Mouse (Mus musculus) intestine, embryonic 15.5 days (tissue): ENCODE measurements around the gene Sox5. TPM values are rescaled to one million over a fixed set of nuclear protein-coding genes. Genes with fewer than 3 reads are reported as not detected.

Source experiments
- ATAC-seq: fragments of 200-750 bp; cut with Nextera tagmentation; 2 replicates; pipeline ENCODE4 v1.8.0; 2017; ENCODE audit warnings: moderate TSS enrichment, moderate library complexity
- H3K27ac ChIP-seq: fragments of 300-500 bp; sonication (generic); 2 replicates; pipeline ENCODE4 v1.5.1; 2015; ENCODE audit warnings: mild to moderate bottlenecking, inconsistent platforms
- H3K27me3 ChIP-seq: fragments of 300-500 bp; sonication (generic); replicated peaks from 2 replicates; pipeline ENCODE4 v1.6.1; 2015; ENCODE audit warnings: inconsistent platforms
- H3K36me3 ChIP-seq: fragments of 300-500 bp; sonication (generic); 2 replicates; pipeline ENCODE4 v1.6.1; 2015; ENCODE audit warnings: inconsistent platforms
- H3K4me1 ChIP-seq: fragments of 300-500 bp; sonication (generic); replicated peaks from 2 replicates; pipeline ENCODE4 v1.6.1; 2015; ENCODE audit warnings: inconsistent platforms
- H3K4me2 ChIP-seq: fragments of 300-500 bp; sonication (generic); replicated peaks from 2 replicates; pipeline ENCODE4 v1.6.1; 2015; ENCODE audit warnings: mild to moderate bottlenecking, inconsistent platforms
- H3K4me3 ChIP-seq: fragments of 300-500 bp; sonication (generic); replicated peaks from 2 replicates; pipeline ENCODE4 v1.5.1; 2015; ENCODE audit warnings: inconsistent platforms
- H3K9ac ChIP-seq: fragments of 300-500 bp; sonication (generic); 2 replicates; pipeline ENCODE4 v1.6.1; 2015; ENCODE audit warnings: inconsistent platforms
- H3K9me3 ChIP-seq: fragments of 300-500 bp; sonication (generic); 2 replicates; pipeline ENCODE4 v1.6.1; 2016; ENCODE audit warnings: inconsistent platforms
- WGBS: fragments of 180-500 bp; shearing (Covaris S2); methylation state at CpG from one replicate; pipeline ENCODE4 v1.1.7; 2015; 5-methylcytosine and 5-hydroxymethylcytosine counted together
- polyA plus RNA-seq: library from polyadenylated mRNA; unstranded; fragments of >200 nt; fragmentation: Nextera tagmentation; extraction: Ambion mirVana; gene quantifications from 2 replicates; pipeline ENCODE4 v1.2.1, GENCODE M21; 2015

The Sox5 gene
- polyA plus RNA-seq, 1 experiment from 2014 or later: 12.9 TPM

DNA sequence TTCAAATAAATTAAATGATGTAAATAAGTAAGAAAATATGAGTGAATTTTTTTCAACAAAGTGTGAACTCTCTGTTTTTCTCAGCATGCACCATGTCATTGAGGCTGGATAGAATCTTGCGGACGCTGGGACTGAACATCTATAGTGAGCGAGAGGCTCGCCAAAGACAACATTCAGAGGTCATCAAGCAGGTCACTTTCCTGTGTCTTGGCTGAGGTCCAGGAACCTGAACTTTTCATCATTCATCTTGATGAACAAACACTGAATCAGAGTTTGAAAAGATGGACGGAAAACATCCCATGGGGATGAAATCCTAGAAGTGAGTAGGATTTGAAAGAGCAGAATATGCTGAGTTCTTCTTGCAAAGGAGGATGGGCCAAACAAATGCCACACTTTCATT, 729.3 kb downstream of the Sox5 start:
- Histone ChIP-seq H3K4me1 (0 out of 2 replicates have a peak, but pooled peaks cover 3% of the 10 kb centered on the region), H3K36me3 (no peaks in the 10 kb centered on the region), H3K4me2 (no peak overlapping the region), H3K27me3 (no peaks in the 10 kb centered on the region), H3K4me3 (no peak overlapping the region), H3K9me3 (no peaks in the 10 kb centered on the region), H3K27ac (no peak overlapping the region), H3K9ac (no peak overlapping the region)
- 57% methylated on average over 5 of the region's 5 CpGs for WGBS
- ATAC-seq: no peak

DNA sequence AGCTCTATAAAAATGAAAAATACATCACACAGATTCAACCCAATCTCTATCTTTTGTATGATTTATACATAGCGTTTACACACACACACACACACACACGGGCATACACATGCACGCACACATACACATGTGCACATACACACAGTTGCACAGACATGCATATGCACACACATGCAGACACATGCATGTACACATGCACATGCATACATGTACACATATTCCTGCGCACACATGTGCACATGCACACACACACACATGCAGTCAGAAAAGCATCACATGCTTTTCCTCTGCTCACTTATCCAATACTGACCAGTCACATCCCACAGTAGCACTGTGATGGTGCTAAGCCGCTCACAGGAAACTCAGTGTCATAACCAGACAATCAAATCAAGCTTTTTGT, 730.5 kb downstream of the Sox5 start:
- H3K4me2 ChIP-seq: no peak overlapping the region
- no peak overlapping the region for H3K27ac ChIP-seq
- H3K4me3 ChIP-seq: no peak overlapping the region
- H3K4me1 ChIP-seq: no peaks in the 10 kb centered on the region
- ATAC-seq: no peak
- 92% methylated on average over 5 of the region's 5 CpGs for WGBS
- H3K27me3 ChIP-seq: no peaks in the 10 kb centered on the region
- H3K9ac ChIP-seq: no peak overlapping the region
- no peaks in the 10 kb centered on the region for H3K9me3 ChIP-seq
- H3K36me3 ChIP-seq: no peaks in the 10 kb centered on the region

DNA sequence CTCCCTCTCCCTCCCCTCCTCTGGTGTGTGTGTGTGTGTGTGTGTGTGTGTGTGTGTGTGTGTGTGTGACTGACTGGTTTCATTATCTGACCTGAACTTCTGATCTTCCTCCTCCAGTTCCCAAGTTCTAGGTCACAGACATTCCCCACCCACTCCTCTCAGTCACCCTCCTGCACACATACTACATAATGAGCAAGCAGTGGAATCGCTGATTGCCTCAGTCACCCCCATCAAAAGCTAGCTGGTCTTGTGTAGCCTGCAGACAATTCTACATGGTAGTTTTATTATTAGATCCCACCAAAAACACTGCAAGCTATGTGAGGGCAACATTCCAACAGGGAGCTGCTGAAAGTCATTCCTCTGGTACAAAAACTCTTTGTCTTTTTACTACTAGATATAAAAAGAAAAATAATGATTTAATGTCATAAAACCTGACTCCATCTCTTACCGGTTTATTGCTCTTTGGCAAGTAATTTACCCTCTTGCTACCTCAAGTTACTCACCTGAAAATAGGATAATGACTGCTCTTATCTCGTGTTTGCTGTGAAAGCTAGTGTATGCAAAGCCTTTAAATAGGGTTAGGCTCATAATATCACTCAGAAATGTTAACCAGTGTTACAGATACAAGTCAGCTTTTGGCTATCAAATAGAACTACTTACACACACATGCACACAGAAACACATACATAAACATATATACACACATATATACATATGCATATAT, 733.4 kb downstream of the Sox5 start:
- ATAC-seq: peak; percentile 75
- no peaks in the 10 kb centered on the region for H3K4me1 ChIP-seq

GRCm38 (mm10) chr6:144045503-144045902, 736.3 kb downstream of the Sox5 start:
- H3K27ac ChIP-seq: no peak overlapping the region
- H3K4me2 ChIP-seq: no peak overlapping the region
- 52% methylated on average over 9 of the region's 9 CpGs for WGBS
- no peaks in the 10 kb centered on the region for H3K27me3 ChIP-seq
- no peaks in the 10 kb centered on the region for H3K36me3 ChIP-seq
- no peak overlapping the region for H3K9ac ChIP-seq
- H3K4me3 ChIP-seq: no peak overlapping the region
- 0 out of 2 replicates have a peak, but pooled peaks cover 3% of the 10 kb centered on the region for H3K4me1 ChIP-seq
- H3K9me3 ChIP-seq: no peaks in the 10 kb centered on the region
- no peak for ATAC-seq

More for the DNA sequence above, 733.4 kb downstream of the Sox5 start:
- Histone ChIP-seq H3K9ac (no peak overlapping the region), H3K27me3 (no peaks in the 10 kb centered on the region), H3K27ac (no peak overlapping the region), H3K9me3 (no peaks in the 10 kb centered on the region), H3K36me3 (no peaks in the 10 kb centered on the region), H3K4me3 (no peak overlapping the region), H3K4me2 (no peak overlapping the region)
- WGBS: 59% methylated on average over 3 of the region's 3 CpGs

DNA sequence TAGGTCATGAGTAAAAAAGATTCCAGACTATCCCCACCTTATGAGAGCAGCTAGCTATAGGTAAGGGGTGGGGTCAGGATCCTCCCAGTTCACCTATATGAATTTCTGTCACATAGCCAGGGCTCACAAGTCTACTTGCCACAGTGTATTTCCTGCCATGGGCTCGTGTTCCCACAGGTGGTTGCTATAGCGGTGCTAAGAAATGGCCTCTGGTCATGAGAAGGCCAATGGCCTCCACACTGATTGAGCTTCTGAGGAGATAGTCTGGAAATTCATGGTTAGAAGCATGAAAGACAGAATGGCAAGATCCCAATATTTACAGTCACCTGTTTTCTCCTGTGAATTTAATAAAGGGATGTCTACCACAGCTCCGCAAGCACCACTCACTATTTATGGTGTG, 737.4 kb downstream of the Sox5 start:
- H3K36me3 ChIP-seq: no peaks in the 10 kb centered on the region
- H3K4me1 ChIP-seq: 0 out of 2 replicates have a peak, but pooled peaks cover 3% of the 10 kb centered on the region
- H3K27me3 ChIP-seq: no peaks in the 10 kb centered on the region
- H3K4me2 ChIP-seq: no peak overlapping the region
- no peak for ATAC-seq
- no peak overlapping the region for H3K27ac ChIP-seq
- WGBS: 85% methylated on average over 3 of the region's 3 CpGs
- H3K9ac ChIP-seq: no peak overlapping the region
- no peak overlapping the region for H3K4me3 ChIP-seq
- H3K9me3 ChIP-seq: no peaks in the 10 kb centered on the region

DNA sequence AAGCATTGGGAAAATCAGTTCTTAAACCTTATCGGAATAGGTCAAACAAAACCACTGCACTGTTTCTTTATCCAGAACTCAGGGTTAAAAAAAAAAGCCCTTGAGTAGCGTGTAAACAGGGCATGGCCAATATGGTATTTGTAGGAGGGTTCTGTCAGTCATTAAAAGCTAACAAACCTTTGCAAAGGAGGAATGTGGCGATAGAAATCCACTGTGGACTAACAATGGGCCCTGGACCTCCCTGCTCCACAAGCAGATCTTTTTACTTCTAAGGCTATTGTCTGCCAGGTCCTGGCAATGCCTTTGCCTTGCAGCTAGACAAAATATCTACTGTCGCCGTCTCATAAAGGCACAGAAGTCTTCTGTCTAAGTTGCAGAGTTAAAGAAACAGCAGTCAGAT, 738.8 kb downstream of the Sox5 start:
- 50% methylated on average over 5 of the region's 5 CpGs for WGBS
- Histone ChIP-seq H3K9ac (no peak overlapping the region), H3K9me3 (no peaks in the 10 kb centered on the region), H3K27me3 (no peaks in the 10 kb centered on the region), H3K27ac (no peak overlapping the region), H3K36me3 (no peaks in the 10 kb centered on the region), H3K4me2 (no peak overlapping the region), H3K4me1 (0 out of 2 replicates have a peak, but pooled peaks cover 3% of the 10 kb centered on the region), H3K4me3 (no peak overlapping the region)
- no peak for ATAC-seq

DNA sequence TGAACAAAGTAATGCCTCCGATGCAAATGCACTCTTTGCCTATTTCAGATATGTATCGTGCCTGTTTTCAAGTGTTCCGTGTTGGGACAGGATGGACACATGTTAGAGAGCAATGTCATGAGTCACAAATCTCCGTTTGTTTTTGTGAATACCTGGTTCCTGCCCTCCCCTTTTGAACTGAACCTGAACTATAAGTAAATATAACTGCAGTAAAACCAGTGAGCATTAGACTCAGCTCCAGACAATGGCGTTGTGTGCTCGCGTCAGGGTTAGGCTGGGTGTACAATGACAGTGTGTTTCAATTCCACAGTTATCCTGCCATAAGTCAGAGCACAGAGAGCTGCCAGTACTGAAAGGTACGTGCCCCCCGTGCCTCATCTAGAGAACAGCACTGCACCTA, 739.8 kb downstream of the Sox5 start:
- 0 out of 2 replicates have a peak overlapping the region, but pooled peaks have one; percentile 44 for H3K27ac ChIP-seq
- H3K4me2 ChIP-seq: no peak overlapping the region
- WGBS: 56% methylated on average over 9 of the region's 9 CpGs

GRCm38 (mm10) chr6:144041188-144041587, 740.6 kb downstream of the Sox5 start:
- Histone ChIP-seq H3K36me3 (no peaks in the 10 kb centered on the region), H3K4me1 (0 out of 2 replicates have a peak, but pooled peaks cover 3% of the 10 kb centered on the region), H3K4me2 (no peak overlapping the region), H3K9ac (no peak overlapping the region), H3K9me3 (no peaks in the 10 kb centered on the region), H3K4me3 (no peak overlapping the region), H3K27me3 (no peaks in the 10 kb centered on the region), H3K27ac (no peak overlapping the region)
- WGBS: 51% methylated on average over 5 of the region's 5 CpGs
- peak; percentile 70 for ATAC-seq

More for the DNA sequence above, 739.8 kb downstream of the Sox5 start:
- H3K9ac ChIP-seq: no peak overlapping the region
- peak; percentile 77 for ATAC-seq
- H3K4me1 ChIP-seq: 0 out of 2 replicates have a peak, but pooled peaks cover 3% of the 10 kb centered on the region
- H3K9me3 ChIP-seq: no peaks in the 10 kb centered on the region
- no peak overlapping the region for H3K4me3 ChIP-seq
- no peaks in the 10 kb centered on the region for H3K27me3 ChIP-seq
- H3K36me3 ChIP-seq: no peaks in the 10 kb centered on the region

- Histone ChIP-seq H3K9me3 (no peaks in the 10 kb centered on the region), H3K27ac (no peak overlapping the region), H3K4me1 (0 out of 2 replicates have a peak, but pooled peaks cover 3% of the 10 kb centered on the region), H3K36me3 (no peaks in the 10 kb centered on the region), H3K9ac (no peak overlapping the region), H3K4me2 (no peak overlapping the region), H3K4me3 (no peak overlapping the region), H3K27me3 (no peaks in the 10 kb centered on the region)
- 93% methylated on average over 7 of the region's 7 CpGs for whole genome bisulfite sequencing
- ATAC-seq: no peak
Measured at GRCm38 (mm10) chr6:144040349-144040748, 741.4 kb downstream of the Sox5 start.

DNA sequence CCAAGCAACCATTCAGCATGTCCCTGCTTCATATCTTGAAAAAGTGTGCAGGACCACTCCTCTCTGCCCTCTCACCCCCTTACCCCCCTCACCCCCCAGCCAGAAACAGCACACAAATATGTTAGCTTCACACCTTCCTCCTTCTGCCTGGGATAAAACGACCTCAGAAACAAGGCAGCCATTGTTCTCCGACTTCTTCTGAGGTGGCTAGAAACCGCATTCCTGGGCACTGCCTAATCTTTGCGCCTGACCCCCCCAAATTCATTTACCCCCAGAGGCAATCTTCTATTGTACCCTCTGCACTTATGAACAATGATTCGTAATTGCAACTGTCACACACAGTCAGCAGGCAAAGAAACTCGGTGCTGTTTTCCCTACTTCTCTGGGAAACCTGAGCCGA, 742.6 kb downstream of the Sox5 start:
- Histone ChIP-seq H3K27ac (no peak overlapping the region), H3K9me3 (no peaks in the 10 kb centered on the region), H3K36me3 (no peaks in the 10 kb centered on the region), H3K4me1 (0 out of 2 replicates have a peak, but pooled peaks cover 3% of the 10 kb centered on the region), H3K27me3 (no peaks in the 10 kb centered on the region), H3K4me3 (no peak overlapping the region), H3K4me2 (no peak overlapping the region), H3K9ac (no peak overlapping the region)
- WGBS: 46% methylated on average over 7 of the region's 7 CpGs
- ATAC-seq: no peak

DNA sequence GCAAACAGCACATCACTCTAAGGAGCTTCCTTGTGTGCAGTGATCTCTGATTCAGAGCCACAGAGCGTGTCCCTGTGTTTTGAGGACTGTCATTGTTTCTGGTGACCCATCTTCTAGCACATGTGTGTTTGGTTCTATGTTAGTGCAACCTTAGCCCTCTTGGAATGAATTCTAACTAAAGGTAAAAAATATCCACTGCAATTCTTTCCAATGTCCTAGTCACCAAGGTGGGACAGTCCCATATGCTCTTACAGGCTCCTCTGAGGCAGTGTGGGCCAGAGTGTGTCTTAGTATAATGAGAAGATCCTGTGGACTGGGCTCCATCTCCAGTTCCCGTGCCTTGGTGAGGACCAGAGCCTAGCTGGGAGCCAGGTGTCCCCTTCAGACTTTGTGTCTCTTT, 748.6 kb downstream of the Sox5 start:
- Histone ChIP-seq H3K9ac (no peak overlapping the region), H3K36me3 (no peaks in the 10 kb centered on the region), H3K4me1 (no peaks in the 10 kb centered on the region), H3K4me2 (no peak overlapping the region), H3K27ac (no peak overlapping the region), H3K27me3 (no peaks in the 10 kb centered on the region), H3K4me3 (no peak overlapping the region), H3K9me3 (no peaks in the 10 kb centered on the region)
- no peak for ATAC-seq
- 88% methylated on average over 2 of the region's 2 CpGs for WGBS

DNA sequence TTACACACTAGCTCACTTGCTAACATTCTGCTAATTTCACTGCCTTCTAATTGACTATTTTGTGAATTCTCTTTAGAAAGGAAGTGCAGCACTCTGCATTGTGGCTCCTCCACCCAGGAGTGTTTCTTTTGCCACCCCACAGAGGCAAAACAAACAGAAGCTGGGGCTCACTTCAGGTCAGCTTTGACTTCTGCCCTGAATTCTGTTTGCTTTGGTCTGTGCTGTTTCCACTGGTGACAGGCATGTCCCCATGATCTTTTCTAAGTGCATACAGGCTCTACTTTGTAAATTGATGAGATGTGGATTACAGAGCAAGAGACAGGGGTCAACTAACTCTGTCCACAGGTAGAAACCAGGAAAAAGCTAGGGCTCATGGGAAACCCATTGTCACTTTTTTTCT, 764.8 kb downstream of the Sox5 start:
- Histone ChIP-seq H3K9ac (no peak overlapping the region), H3K27ac (no peak overlapping the region), H3K27me3 (no peaks in the 10 kb centered on the region), H3K9me3 (no peaks in the 10 kb centered on the region), H3K4me2 (no peak overlapping the region), H3K36me3 (no peaks in the 10 kb centered on the region), H3K4me1 (no peaks in the 10 kb centered on the region), H3K4me3 (no peak overlapping the region)
- ATAC-seq: no peak

- H3K4me2 ChIP-seq: no peak overlapping the region
- H3K9me3 ChIP-seq: no peaks in the 10 kb centered on the region
- H3K9ac ChIP-seq: no peak overlapping the region
- no peak overlapping the region for H3K27ac ChIP-seq
- H3K27me3 ChIP-seq: no peaks in the 10 kb centered on the region
- ATAC-seq: no peak
- H3K4me3 ChIP-seq: no peak overlapping the region
- 84% methylated on average over 14 of the region's 14 CpGs for WGBS
- no peaks in the 10 kb centered on the region for H3K36me3 ChIP-seq
- no peaks in the 10 kb centered on the region for H3K4me1 ChIP-seq
Measured at GRCm38 (mm10) chr6:144011880-144012524, 769.8 kb downstream of the Sox5 start.
